Mouse (Mus musculus): ENCODE data around the gene Rnf152.

GRCm38 (mm10) chr1:105332087-105332731 lies 24.3 kb downstream of the Rnf152 start:
- TF ChIP-seq POLR2A (IDR thresholded peaks at IDR 0.05; ENCODE audit: extremely low read depth, insufficient read depth, low read length), result no peak
- no peak for TF ChIP-seq CTCF (IDR thresholded peaks at IDR 0.05; ENCODE audit: low read depth, low read length)
